Mouse (Mus musculus): ENCODE measurements around the gene Polq. TPM values are rescaled to one million over a fixed set of nuclear protein-coding genes. Genes with fewer than 3 reads are reported as not detected.

The Polq gene
- polyA plus RNA-seq (2012; rRNA removed) = 2.3 and 2.5 TPM in 2 replicates

DNA sequence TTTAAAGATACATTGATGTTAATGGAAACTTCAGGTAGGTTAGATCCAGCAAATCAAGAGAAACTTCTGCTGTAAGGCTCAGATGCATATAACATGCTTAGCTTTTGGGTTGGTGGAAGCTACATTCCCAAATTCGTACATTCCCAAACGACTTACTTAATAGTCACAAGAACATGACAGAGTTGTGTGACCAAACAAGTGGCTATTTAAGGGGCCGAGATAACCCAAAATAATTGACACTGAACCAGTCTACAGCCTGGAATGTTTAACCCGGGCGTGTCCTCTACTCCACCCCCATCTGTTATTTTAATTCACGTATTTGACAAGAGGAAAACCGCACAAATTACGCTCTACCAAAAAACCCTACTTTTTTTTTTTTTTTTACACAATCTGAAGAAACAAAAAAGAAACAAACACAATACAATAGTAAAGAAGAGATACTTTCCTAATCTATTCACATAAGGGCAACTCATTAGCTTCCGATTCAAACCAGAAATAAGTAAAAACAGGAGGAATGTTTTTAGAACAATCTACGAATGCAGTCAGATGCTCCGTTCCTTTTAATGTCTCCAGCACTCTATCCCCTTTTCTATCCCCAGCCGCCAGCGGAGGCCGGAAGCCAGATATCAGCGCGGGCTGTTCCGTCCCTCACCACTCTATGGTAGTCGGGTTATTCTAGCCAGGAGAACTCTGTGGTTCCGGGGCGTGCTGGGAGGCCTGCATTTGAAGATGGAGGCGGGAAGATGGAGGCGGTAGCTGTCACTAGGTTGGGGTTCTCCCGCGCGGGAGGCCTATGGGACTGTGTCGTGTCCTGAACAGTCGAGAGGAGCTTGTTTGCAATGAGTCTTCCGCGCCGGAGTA, at the start of gene Polq:
Gene Polq, plus strand, starts transcription at position 726 of the 861 bp plus-strand sequence.
- 2% methylated on average over 30 of the region's 30 CpGs for WGBS
- H3K27ac ChIP-seq (ENCODE audit: control insufficient read depth, insufficient read depth, low read length) = no peak within 1 kb of the TSS
- H3K36me3 ChIP-seq (ENCODE audit: control insufficient read depth, insufficient read depth, low read length) = no peaks in the 10 kb centered on the region; the same call in 1 of the 2 replicates
- H3K4me1 ChIP-seq (replicated peaks; ENCODE audit: control insufficient read depth, insufficient read depth, low read length) = peaks cover 7% of the 10 kb centered on the region
- no peaks in the 10 kb centered on the region for H3K27me3 ChIP-seq (ENCODE audit: control insufficient read depth, insufficient read depth, low read length)
- TF ChIP-seq CTCF (IDR thresholded peaks at IDR 0.05; ENCODE audit: borderline replicate concordance, control insufficient read depth, extremely low read depth, insufficient read depth, low read length, poor library complexity) (0 out of 2 replicates have a peak, but pooled peaks have one; percentile 25), POLR2A (IDR thresholded peaks at IDR 0.05; ENCODE audit: control insufficient read depth, extremely low read depth, insufficient read depth, low read length, poor library complexity) (peak; percentile 48; the same call in 1 of the 2 replicates)
- peak within 1 kb of the TSS; percentile 84 for H3K4me3 ChIP-seq (ENCODE audit: control insufficient read depth, insufficient read depth, low read length)
- peak; percentile 95 for DNase-seq

DNA sequence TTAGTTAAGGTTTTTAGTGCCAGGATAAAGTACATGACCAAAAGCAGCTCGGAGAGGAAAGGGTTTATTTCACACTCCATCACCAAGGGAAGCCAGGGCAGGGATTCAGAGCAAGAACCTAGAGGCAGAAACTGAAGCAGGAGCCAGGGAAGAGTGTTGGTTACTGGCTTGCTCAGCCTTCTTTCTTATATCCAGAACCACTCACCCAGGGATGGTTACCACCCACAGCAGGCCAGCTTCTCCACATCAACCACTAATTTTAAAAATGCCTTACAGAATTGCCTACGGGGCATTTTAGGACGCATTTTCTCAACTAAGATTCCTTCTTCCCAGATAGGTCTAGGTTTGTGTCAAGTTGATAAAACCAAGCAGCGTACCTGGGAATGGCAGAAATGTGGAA, 48.2 kb upstream of the Polq start:
- Histone ChIP-seq H3K27ac (ENCODE audit: control insufficient read depth, insufficient read depth, low read length) (no peak overlapping the region), H3K4me1 (replicated peaks; ENCODE audit: control insufficient read depth, insufficient read depth, low read length) (no peaks in the 10 kb centered on the region), H3K27me3 (ENCODE audit: control insufficient read depth, insufficient read depth, low read length) (no peaks in the 10 kb centered on the region), H3K4me3 (ENCODE audit: control insufficient read depth, insufficient read depth, low read length) (no peak overlapping the region), H3K36me3 (ENCODE audit: control insufficient read depth, insufficient read depth, low read length) (peaks cover 44% of the 10 kb centered on the region)
- 95% methylated on average over 4 of the region's 4 CpGs for whole genome bisulfite sequencing
- no peak for TF ChIP-seq POLR2A (IDR thresholded peaks at IDR 0.05; ENCODE audit: control insufficient read depth, extremely low read depth, insufficient read depth, low read length, poor library complexity)
- TF ChIP-seq CTCF (IDR thresholded peaks at IDR 0.05; ENCODE audit: borderline replicate concordance, control insufficient read depth, extremely low read depth, insufficient read depth, low read length, poor library complexity) = no peak
- DNase-seq = no peak

DNA sequence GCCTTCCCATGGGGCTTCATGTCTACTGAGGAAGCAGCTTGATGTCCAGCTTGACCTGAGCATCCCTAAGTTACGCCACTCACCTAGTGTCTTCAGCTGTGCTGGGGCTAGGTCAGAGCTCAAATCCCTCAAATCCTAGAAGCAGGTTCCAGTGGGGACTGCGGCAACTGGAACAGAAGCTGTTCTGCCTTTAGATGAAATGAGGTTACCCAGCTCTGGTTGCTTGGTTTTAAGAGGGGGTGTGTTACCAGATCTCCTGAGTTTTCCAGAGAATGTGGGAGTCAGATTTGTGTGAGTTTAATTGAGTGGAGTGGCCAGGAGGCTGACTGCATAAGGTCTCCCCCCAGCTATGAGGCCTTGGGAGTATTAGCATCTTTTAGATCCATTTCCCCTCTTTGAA, 32.5 kb upstream of the Polq start:
- TF ChIP-seq CTCF (IDR thresholded peaks at IDR 0.05; ENCODE audit: borderline replicate concordance, control insufficient read depth, extremely low read depth, insufficient read depth, low read length, poor library complexity) = no peak
- no peak overlapping the region for H3K27ac ChIP-seq (ENCODE audit: control insufficient read depth, insufficient read depth, low read length)
- DNase-seq = no peak
- H3K27me3 ChIP-seq (ENCODE audit: control insufficient read depth, insufficient read depth, low read length) = no peaks in the 10 kb centered on the region
- 97% methylated on average over 2 of the region's 2 CpGs for WGBS
- no peak overlapping the region for H3K4me3 ChIP-seq (ENCODE audit: control insufficient read depth, insufficient read depth, low read length)
- no peaks in the 10 kb centered on the region for H3K4me1 ChIP-seq (replicated peaks; ENCODE audit: control insufficient read depth, insufficient read depth, low read length)
- no peaks in the 10 kb centered on the region for H3K36me3 ChIP-seq (ENCODE audit: control insufficient read depth, insufficient read depth, low read length)

DNA sequence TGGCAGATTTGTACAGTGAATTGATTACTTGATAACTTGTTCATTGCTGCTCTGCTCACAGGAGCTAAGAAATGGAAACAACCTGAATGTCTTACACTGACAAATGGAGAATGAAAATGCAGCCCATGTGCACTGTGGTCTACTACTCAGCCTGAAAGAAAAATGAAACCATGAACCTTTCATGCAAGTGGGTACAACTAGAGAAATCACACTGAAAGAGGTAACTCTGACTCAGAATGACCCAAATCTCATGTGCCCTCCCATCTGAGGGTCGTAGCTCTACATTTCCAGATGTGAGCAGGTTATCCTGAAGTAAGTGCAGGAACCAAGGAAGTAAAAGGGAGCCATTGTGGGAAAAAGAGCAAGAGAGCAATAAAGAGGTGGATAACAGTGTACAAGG, 27.8 kb upstream of the Polq start:
- no peak overlapping the region for H3K4me3 ChIP-seq (ENCODE audit: control insufficient read depth, insufficient read depth, low read length)
- H3K27me3 ChIP-seq (ENCODE audit: control insufficient read depth, insufficient read depth, low read length) = no peaks in the 10 kb centered on the region
- peaks cover 3% of the 10 kb centered on the region for H3K4me1 ChIP-seq (replicated peaks; ENCODE audit: control insufficient read depth, insufficient read depth, low read length)
- DNase-seq = no peak
- no peak overlapping the region for H3K27ac ChIP-seq (ENCODE audit: control insufficient read depth, insufficient read depth, low read length)
- 92% methylated on average over 1 of the region's 1 CpGs for WGBS
- H3K36me3 ChIP-seq (ENCODE audit: control insufficient read depth, insufficient read depth, low read length) = no peaks in the 10 kb centered on the region
- no peak for TF ChIP-seq POLR2A (IDR thresholded peaks at IDR 0.05; ENCODE audit: control insufficient read depth, extremely low read depth, insufficient read depth, low read length, poor library complexity)
- no peak for TF ChIP-seq CTCF (IDR thresholded peaks at IDR 0.05; ENCODE audit: borderline replicate concordance, control insufficient read depth, extremely low read depth, insufficient read depth, low read length, poor library complexity)

DNA sequence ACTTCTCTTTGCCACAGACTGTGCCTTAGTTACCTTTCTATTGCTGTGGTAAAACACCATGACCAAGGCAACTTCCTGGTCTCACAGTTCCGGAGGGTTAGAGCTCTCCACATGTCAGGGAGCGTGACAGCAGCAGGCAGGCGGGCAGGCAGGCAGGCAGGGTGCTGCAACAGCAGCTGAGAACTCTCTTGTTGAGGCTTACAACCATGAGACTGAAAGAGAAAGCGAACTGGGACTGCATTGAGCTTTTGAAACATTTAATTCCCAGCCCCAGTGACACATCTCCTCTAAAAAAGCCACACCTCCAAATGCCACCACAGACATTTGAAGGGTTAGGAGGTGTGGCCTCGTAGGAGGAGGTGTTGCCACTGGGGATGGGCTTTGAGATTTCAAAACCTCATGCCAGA, 25.9 kb upstream of the Polq start:
- Histone ChIP-seq H3K27ac (ENCODE audit: control insufficient read depth, insufficient read depth, low read length) (no peak overlapping the region), H3K4me3 (ENCODE audit: control insufficient read depth, insufficient read depth, low read length) (peak overlapping the region; percentile 12; the same call in 1 of the 2 replicates), H3K36me3 (ENCODE audit: control insufficient read depth, insufficient read depth, low read length) (no peaks in the 10 kb centered on the region), H3K4me1 (replicated peaks; ENCODE audit: control insufficient read depth, insufficient read depth, low read length) (peaks cover 3% of the 10 kb centered on the region), H3K27me3 (ENCODE audit: control insufficient read depth, insufficient read depth, low read length) (no peaks in the 10 kb centered on the region)
- WGBS = 15% methylated on average over 5 of the region's 5 CpGs
- peak; percentile 31 for DNase-seq
- TF ChIP-seq POLR2A (IDR thresholded peaks at IDR 0.05; ENCODE audit: control insufficient read depth, extremely low read depth, insufficient read depth, low read length, poor library complexity) (no peak), CTCF (IDR thresholded peaks at IDR 0.05; ENCODE audit: borderline replicate concordance, control insufficient read depth, extremely low read depth, insufficient read depth, low read length, poor library complexity) (no peak)

DNA sequence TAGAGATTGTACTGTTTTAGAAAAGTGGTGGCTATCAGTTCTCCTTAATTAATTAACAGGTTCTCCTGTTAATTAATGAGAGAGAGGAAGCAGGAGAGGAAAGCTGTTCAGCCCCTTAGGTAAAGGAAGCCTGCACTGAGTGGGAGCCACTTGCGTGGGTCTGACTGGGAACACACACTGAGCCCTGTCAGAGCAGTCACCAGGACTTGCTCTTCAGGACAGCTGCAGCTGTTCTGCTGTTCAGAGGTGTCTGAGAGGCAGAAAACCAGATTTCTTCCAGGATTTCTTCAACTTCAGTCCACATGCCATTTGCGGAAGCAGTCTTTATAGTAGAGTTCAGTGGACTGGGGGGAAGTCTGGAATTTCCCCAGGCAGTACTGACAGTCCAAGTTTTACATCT, 24.2 kb upstream of the Polq start:
- no peak for DNase-seq
- peaks cover 3% of the 10 kb centered on the region for H3K4me1 ChIP-seq (replicated peaks; ENCODE audit: control insufficient read depth, insufficient read depth, low read length)
- no peak overlapping the region for H3K4me3 ChIP-seq (ENCODE audit: control insufficient read depth, insufficient read depth, low read length)
- H3K27me3 ChIP-seq (ENCODE audit: control insufficient read depth, insufficient read depth, low read length) = no peaks in the 10 kb centered on the region
- no peak for TF ChIP-seq CTCF (IDR thresholded peaks at IDR 0.05; ENCODE audit: borderline replicate concordance, control insufficient read depth, extremely low read depth, insufficient read depth, low read length, poor library complexity)
- TF ChIP-seq POLR2A (IDR thresholded peaks at IDR 0.05; ENCODE audit: control insufficient read depth, extremely low read depth, insufficient read depth, low read length, poor library complexity) = no peak
- H3K27ac ChIP-seq (ENCODE audit: control insufficient read depth, insufficient read depth, low read length) = no peak overlapping the region
- H3K36me3 ChIP-seq (ENCODE audit: control insufficient read depth, insufficient read depth, low read length) = no peaks in the 10 kb centered on the region
- WGBS = 96% methylated on average over 2 of the region's 2 CpGs

Data from thymus, adult 2 months (tissue).